Mouse (Mus musculus) CH12.LX (cell line): Measurements from ENCODE around the gene Hecw1. TPM values are rescaled to one million over a fixed set of nuclear protein-coding genes. Genes with fewer than 3 reads are reported as not detected.
A peak's percentile ranks its signal among the peaks of the same experiment; 100 is the strongest.

Experiments
- DNase-seq: peaks from one replicate; pipeline ENCODE4 v3.0.0-alpha.2; 2013; ENCODE audit errors: extremely low read depth
- H3K27ac ChIP-seq: 2 replicates; pipeline ENCODE4 v1.5.1; 2012; ENCODE audit warnings: low read depth, mild to moderate bottlenecking, control low read depth, moderate library complexity; ENCODE audit not compliant: insufficient read depth
- H3K27me3 ChIP-seq: replicated peaks from 2 replicates; pipeline ENCODE3; 2012; ENCODE audit warnings: inconsistent platforms
- H3K36me3 ChIP-seq, 2 experiments: replicated peaks in 1 of 2; 2 replicates each; pipeline versions ENCODE3 to v1.6.1; 2012; ENCODE audit warnings: inconsistent platforms in 1 of 2, low read length in 1 of 2, mild to moderate bottlenecking in 1 of 2, mixed read lengths in 1 of 2, moderate library complexity in 1 of 2; ENCODE audit not compliant: control insufficient read depth in 1 of 2, insufficient read depth in 1 of 2
- H3K4me1 ChIP-seq, 2 experiments: 2 replicates each; pipeline ENCODE4 v1.6.1; 2012; ENCODE audit warnings: inconsistent platforms in 1 of 2, moderate library complexity in 1 of 2; ENCODE audit not compliant: insufficient read depth in 2 of 2, control insufficient read depth in 1 of 2
- H3K4me2 ChIP-seq: 2 replicates; pipeline ENCODE4 v1.6.1; 2012; ENCODE audit warnings: low read depth, mild to moderate bottlenecking, control low read depth; ENCODE audit not compliant: poor library complexity, insufficient read depth, severe bottlenecking
- H3K4me3 ChIP-seq, 3 experiments: fragments of 150-350 bp in 1 of 3; sonication (generic) in 1 of 3; replicated peaks in 1 of 3; 2 replicates each; pipeline versions ENCODE3 to v1.5.1; 2011 to 2012; ENCODE audit warnings: low read depth in 2 of 3, low read length in 2 of 3, mild to moderate bottlenecking in 2 of 3, moderate library complexity in 2 of 3, control low read depth in 1 of 3, improper control_type of control experiment in 1 of 3, inconsistent platforms in 1 of 3, mixed read lengths in 1 of 3; ENCODE audit not compliant: poor library complexity in 1 of 3
- H3K79me2 ChIP-seq: replicated peaks from 2 replicates; pipeline ENCODE4 v1.6.1; 2012; ENCODE audit warnings: mild to moderate bottlenecking, moderate library complexity; ENCODE audit not compliant: control insufficient read depth, poor library complexity, insufficient read depth, severe bottlenecking; ENCODE audit errors: extremely low read depth
- H3K9ac ChIP-seq: 2 replicates; pipeline ENCODE4 v1.6.1; 2012; ENCODE audit warnings: low read depth, mild to moderate bottlenecking, control low read depth, moderate library complexity; ENCODE audit not compliant: insufficient read depth
- H3K9me3 ChIP-seq: replicated peaks from 2 replicates; pipeline ENCODE3; 2012; ENCODE audit warnings: low read length, inconsistent platforms, mixed read lengths
- CTCF ChIP-seq, 2 experiments: IDR thresholded peaks in 1 of 2; conservative IDR thresholded peaks in 1 of 2; 2 replicates each; pipeline ENCODE4 v1.5.1; 2011 to 2012; ENCODE audit warnings: low read depth in 2 of 2, low read length in 2 of 2, improper control_type of control experiment in 1 of 2, inconsistent platforms in 1 of 2, mild to moderate bottlenecking in 1 of 2, moderate library complexity in 1 of 2
- E2F4 ChIP-seq: IDR thresholded peaks from 2 replicates; pipeline ENCODE4 v1.6.1; 2011; ENCODE audit warnings: low read depth, low read length, improper control_type of control experiment; ENCODE audit not compliant: insufficient replicate concordance
- ELF1 ChIP-seq: IDR thresholded peaks from 2 replicates; pipeline ENCODE4 v1.6.1; 2014; ENCODE audit warnings: low read depth, mild to moderate bottlenecking, inconsistent platforms, low read length, improper control_type of control experiment
- ETS1 ChIP-seq: conservative IDR thresholded peaks from 2 replicates; pipeline ENCODE4 v1.6.1; 2012; ENCODE audit warnings: low read depth, mild to moderate bottlenecking, inconsistent platforms, low read length, improper control_type of control experiment, moderate library complexity
- GABPA ChIP-seq: IDR thresholded peaks from 2 replicates; pipeline ENCODE4 v1.6.1; 2012; ENCODE audit warnings: low read depth, low read length, improper control_type of control experiment, inconsistent platforms; ENCODE audit not compliant: insufficient replicate concordance
- JUN ChIP-seq: IDR thresholded peaks from 2 replicates; pipeline ENCODE4 v1.6.1; 2011; ENCODE audit warnings: low read depth, mild to moderate bottlenecking, low read length, improper control_type of control experiment, moderate library complexity; ENCODE audit not compliant: insufficient read depth
- JUND ChIP-seq: conservative IDR thresholded peaks from 2 replicates; pipeline ENCODE4 v1.6.1; 2011; ENCODE audit warnings: low read depth, low read length, improper control_type of control experiment
- MAX ChIP-seq: IDR thresholded peaks from 2 replicates; pipeline ENCODE4 v1.6.1; 2011; ENCODE audit warnings: low read length, improper control_type of control experiment
- MEF2A ChIP-seq: IDR thresholded peaks from 2 replicates; pipeline ENCODE4 v1.6.1; 2014; ENCODE audit warnings: low read depth, mild to moderate bottlenecking, inconsistent platforms, low read length, improper control_type of control experiment, borderline replicate concordance
- RAD21 ChIP-seq: IDR thresholded peaks from 2 replicates; pipeline ENCODE4 v1.6.1; 2011; ENCODE audit warnings: low read depth, mild to moderate bottlenecking, low read length, improper control_type of control experiment, moderate library complexity
- SMC3 ChIP-seq: IDR thresholded peaks from 2 replicates; pipeline ENCODE4 v1.6.1; 2011; ENCODE audit warnings: low read depth, low read length, improper control_type of control experiment
- dilution Hi-C: fragments of 300-500 bp; cut with MboI; formaldehyde crosslinking; loops from 2 replicates; pipeline ENCODE4 v1.14.3; 2020; ENCODE audit warnings: low sequenced_read_pairs; ENCODE audit not compliant: extremely low pct_unique_long_range_greater_than_20kb, extremely low pct_ligation_motif_present
- in situ Hi-C: fragments of 300-500 bp; cut with MboI; formaldehyde crosslinking; loops from 3 replicates; pipeline ENCODE4 v1.14.3; 2019; ENCODE audit warnings: low sequenced_read_pairs, low pct_ligation_motif_present, low pct_unique_long_range_greater_than_20kb, mixed read lengths
- polyA plus RNA-seq: library from polyadenylated mRNA; unstranded; fragments of >175 nt; gene quantifications from 2 replicates; pipeline ENCODE4 v1.2.1, GENCODE M21; 2012; ENCODE audit warnings: low read depth; ENCODE audit not compliant: insufficient read length
- total RNA-seq, 2 experiments: library from RNA; depleted of rRNA; stranded (reverse); fragments of 300-350 nt in 1 of 2; fragments of >200 nt in 1 of 2; gene quantifications; 2 replicates each; pipeline ENCODE4 v1.2.3; 2012 to 2014

Gene Hecw1
- total and polyA plus RNA-seq, 3 experiments: not detected

DNA sequence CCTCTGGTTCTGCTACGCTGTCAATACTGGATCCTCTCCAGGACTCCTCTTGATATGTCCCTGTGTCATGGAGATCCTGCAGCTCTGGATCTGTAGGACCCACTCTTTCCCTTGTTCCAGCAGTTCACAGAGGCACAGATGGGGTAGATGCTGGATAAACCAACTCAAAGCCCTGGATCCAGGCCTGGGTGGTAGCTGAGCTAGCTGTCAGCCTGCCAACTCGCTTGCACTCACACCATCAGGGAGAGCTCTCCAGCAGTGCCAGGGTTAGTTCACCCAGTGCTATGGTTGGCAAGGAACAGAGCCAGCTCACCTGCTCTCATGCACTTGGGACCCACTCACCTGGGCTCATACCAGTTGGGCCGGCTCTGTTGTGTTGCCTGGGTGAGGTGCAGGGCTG is 157.5 kb downstream of the Hecw1 start:
- Histone ChIP-seq H3K4me3 (no peak overlapping the region), H3K9ac (no peak overlapping the region), H3K27ac (no peak overlapping the region), H3K4me2 (no peak overlapping the region), H3K9me3 (no peaks in the 10 kb centered on the region), H3K27me3 (no peaks in the 10 kb centered on the region), H3K79me2 (no peaks in the 10 kb centered on the region), H3K4me1 (no peaks in the 10 kb centered on the region), H3K36me3 (no peaks in the 10 kb centered on the region)
- TF ChIP-seq GABPA (no peak), ELF1 (no peak), MEF2A (no peak), E2F4 (no peak)
- in situ Hi-C loops: no loop called here
- dilution Hi-C loops: no loop called here
- no peak for DNase-seq

DNA sequence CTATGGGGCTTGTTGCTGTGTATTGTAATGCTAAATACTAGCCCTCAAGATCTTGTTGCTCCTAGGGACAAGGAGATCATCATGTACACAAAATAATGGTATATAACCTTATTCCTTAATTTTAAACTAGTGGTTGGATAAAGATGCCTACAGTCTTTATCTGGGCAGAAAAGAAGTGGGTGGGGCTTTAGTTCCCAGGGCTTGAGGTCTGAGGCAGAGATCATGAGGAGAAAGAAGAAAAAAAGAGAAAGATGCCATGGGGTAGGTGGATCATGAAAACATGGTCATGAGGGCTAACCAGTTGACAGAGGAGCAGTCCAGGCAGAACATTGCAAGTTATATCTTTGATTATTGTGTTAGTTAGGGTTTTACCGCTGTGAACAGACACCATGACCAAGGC is 195.8 kb downstream of the Hecw1 start:
- dilution Hi-C loops (no loop called here), in situ Hi-C loops (no loop called here)
- H3K27me3 ChIP-seq: no peaks in the 10 kb centered on the region
- H3K9ac ChIP-seq: no peak overlapping the region
- H3K4me3 ChIP-seq: no peak overlapping the region
- H3K36me3 ChIP-seq: no peaks in the 10 kb centered on the region
- 0 out of 4 replicates have a peak, but pooled peaks cover 0 to 3% of the 10 kb centered on the region in 2 experiments for H3K4me1 ChIP-seq
- no peaks in the 10 kb centered on the region for H3K79me2 ChIP-seq
- DNase-seq: no peak
- H3K9me3 ChIP-seq: no peaks in the 10 kb centered on the region
- TF ChIP-seq E2F4 (no peak), JUN (no peak), SMC3 (no peak), MAX (no peak)
- H3K27ac ChIP-seq: no peak overlapping the region
- no peak overlapping the region for H3K4me2 ChIP-seq

DNA sequence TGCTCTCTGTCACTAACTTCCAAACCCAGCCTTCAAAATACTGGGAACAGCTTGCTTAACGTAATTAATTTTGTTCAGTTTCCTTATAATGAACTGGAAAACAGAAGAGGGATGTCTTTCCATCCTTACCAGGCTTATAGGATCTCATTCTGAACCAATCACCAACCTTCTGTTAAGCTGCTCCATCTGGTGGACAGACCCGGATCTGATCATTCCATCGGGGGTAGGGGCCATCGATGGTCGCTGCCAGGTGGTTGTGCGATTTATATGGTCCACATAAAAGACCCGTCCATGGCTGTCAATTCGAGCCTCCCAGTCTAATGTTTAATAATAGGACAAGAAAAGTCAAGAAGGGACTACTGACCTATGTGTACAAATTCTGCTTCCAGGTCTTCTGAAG is 216.4 kb downstream of the Hecw1 start:
- no peak overlapping the region for H3K27ac ChIP-seq
- DNase-seq: no peak
- no peaks in the 10 kb centered on the region for H3K27me3 ChIP-seq
- H3K4me3 ChIP-seq: no peak overlapping the region
- H3K4me2 ChIP-seq: no peak overlapping the region; the same call in 1 of the 2 replicates
- H3K79me2 ChIP-seq: no peaks in the 10 kb centered on the region
- H3K9me3 ChIP-seq: no peaks in the 10 kb centered on the region
- dilution Hi-C loops: no loop called here
- no peaks in the 10 kb centered on the region for H3K4me1 ChIP-seq
- no peak overlapping the region for H3K9ac ChIP-seq
- no peaks in the 10 kb centered on the region for H3K36me3 ChIP-seq
- TF ChIP-seq RAD21 (peak; percentile 38), CTCF (conservative IDR thresholded peaks at IDR 0.05 in 1 of 2, IDR thresholded peaks at IDR 0.05 in 1 of 2; ENCODE audit: low read depth in 2 of 2, low read length in 2 of 2) (peak in 1 of 2 experiments; percentile 62; a peak in 2 of 4 replicates), SMC3 (peak; percentile 62), ETS1 (no peak), JUND (no peak)
- in situ Hi-C loops: no loop called here
